Mouse (Mus musculus) erythroblast, adult 5-6 weeks (primary cell): ENCODE measurements around the gene Cstad. TPM values are rescaled to one million over a fixed set of nuclear protein-coding genes. Genes with fewer than 3 reads are reported as not detected.

ENCODE experiments used
- ATAC-seq: replicated peaks from 2 replicates; pipeline ENCODE4 v1.8.0; 2016; ENCODE audit warnings: moderate number of reproducible peaks, mild to moderate bottlenecking, moderate TSS enrichment, inconsistent platforms; ENCODE audit not compliant: poor library complexity, low FRiP score, severe bottlenecking
- total RNA-seq, 2 experiments: library from RNA; stranded (forward) in 1 of 2; stranded (reverse) in 1 of 2; fragments of 150-400 nt in 1 of 2; fragments of 200-764, 138-1000 nt in 1 of 2; gene quantifications; 2 replicates each; pipeline versions ENCODE4 v1.2.3 to v1.2.4; 2015 to 2017; ENCODE audit warnings: low replicate concordance in 2 of 2

The Cstad gene
- total RNA-seq, 2 experiments from 2014 or later: not detected

DNA sequence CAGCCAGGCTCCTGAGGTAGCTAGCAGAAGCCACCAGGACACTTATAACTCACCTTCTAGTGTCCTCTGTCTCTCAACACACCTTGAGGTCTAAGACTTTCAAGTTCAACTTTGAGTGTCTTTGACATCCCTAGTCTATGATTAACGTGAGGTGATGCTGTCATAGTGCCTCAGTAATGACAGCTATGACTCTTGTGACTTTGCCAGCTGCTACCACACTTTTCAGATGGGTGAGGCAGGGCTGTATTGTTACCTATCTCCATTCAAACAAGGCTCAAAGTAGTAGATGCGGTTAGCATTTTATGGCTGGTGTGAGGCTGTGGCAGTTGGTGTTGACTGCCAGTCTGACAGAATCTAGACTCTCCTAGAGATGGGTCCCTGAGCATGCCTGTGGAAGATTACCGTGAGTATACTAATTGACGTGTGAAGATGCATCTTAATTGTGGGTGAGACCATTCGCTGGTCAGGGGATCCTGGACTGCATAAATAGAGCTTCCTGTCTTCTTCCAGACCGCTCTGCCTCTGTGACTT is 30.5 kb downstream of the Cstad start:
- ATAC-seq: no peak

DNA sequence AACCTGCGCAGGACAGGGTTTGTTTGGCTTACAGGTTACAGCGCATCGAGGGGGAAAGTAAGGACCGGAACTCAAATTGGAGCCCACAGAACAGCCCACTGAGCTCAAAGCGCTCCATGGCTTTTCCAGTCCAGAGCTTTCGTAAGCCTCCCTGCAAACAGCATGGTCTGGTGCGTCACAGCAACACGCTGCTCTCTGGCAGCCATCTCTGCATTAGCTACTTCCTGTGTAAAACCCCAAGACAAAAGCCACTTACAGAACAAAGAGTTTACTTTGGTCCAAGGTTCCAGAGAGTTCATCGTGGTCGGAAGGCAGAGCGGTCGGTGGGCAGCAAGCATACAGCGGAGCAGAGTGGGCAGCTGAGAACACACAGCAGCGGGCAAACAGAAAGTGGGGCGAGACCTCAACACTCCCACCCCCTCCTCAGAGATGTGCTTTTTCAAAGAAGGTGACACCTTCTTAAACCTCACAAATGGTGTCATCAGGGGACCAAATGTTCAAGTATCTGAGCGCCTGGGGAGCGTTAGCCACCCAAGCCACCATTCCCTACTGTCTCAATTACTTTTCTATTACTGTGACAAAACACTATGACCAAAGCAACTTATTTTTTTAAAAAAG is 31.3 kb downstream of the Cstad start:
- no peak for ATAC-seq

DNA sequence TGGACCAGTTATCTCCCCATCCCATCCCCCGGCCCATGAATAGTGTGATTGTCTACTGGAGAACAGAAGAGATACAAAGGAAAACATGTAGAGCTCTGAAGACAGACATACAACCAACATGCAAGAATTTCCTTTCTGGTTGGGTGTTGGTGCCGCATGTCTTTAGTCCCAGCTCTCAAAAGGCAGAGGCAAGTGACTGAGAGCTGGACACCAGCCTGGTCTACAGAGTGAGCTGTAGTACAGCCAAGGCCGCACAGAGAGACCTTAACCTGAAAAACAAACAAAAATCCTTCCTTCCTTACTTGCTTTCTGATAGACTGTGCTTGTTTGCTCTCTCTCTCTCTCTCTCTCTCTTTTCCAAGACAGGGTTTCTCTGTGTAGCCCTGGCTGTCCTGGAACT is 32.5 kb downstream of the Cstad start:
- ATAC-seq: no peak

DNA sequence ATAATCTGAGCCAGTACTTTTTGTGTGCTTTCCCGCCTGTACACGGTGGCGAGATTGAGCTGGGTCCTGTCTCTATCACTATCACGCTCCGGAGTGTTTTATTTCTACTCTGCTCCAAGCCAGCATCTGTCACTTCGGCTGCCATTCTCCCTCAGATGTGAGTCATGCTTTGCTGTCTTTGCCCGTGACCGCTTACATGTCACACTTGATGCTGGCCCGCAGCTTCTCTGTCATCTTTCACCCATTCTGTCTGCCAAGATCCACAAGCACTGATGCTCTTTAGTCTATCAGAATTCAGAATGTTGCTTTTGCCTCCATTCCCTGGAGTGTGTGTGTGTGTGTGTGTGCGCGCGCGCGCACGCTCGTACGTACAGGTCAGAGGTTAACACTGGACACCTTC is 33.5 kb downstream of the Cstad start:
- ATAC-seq: no peak

DNA sequence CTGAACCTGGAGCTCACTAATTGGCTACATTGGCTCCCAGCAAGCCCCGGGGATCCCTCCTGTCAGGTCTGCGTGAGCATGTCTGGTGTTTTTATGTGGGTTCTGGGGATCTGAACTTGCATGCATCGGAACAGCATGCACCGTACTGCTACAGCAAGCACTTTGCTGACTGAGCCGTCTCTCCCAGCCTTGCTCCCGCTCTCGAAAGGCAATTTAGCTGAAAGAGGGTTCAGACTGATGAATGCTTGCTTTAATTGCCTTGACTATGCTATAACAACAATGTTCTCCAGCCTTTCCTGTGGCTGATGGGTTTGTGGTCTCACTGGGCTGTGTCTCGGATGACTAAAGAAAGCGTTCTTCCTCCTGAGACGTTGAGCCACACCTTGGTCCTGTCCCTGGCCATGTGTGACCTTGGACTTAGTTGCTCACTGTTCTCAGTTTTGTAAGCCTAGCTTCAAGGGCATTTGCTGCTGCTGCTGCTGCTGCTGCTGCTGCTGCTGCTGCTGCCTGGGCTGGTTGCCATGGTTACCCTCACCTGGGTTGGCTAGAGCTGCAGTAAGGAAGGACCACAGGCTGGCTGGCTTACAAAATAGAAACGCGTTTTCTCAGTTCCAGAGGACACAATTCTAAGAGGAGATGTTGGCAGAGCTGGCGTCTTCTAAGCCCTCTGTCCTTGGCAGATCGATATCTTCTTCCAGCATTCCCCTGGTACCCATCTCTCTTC is 34.4 kb downstream of the Cstad start:
- ATAC-seq: no peak

DNA sequence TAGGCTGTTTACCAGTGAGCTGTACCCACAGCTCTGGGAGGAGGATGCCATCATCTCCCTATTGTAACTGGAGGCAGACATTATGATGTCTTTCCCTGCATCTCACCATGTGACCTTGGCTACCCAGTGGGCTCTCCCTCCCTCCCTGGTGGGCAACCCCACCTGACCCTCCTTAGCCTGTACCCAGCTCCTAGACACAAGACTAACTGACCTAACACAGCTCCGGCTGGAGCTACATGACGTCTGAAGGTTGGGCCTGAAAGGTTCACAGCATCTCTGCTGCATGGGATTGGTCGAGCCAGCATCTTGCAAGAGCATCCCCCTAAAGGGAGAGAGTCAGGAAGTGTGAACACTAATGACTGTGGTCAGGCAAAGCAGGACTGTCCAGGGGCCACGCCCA is 35.0 kb downstream of the Cstad start:
- no peak for ATAC-seq

DNA sequence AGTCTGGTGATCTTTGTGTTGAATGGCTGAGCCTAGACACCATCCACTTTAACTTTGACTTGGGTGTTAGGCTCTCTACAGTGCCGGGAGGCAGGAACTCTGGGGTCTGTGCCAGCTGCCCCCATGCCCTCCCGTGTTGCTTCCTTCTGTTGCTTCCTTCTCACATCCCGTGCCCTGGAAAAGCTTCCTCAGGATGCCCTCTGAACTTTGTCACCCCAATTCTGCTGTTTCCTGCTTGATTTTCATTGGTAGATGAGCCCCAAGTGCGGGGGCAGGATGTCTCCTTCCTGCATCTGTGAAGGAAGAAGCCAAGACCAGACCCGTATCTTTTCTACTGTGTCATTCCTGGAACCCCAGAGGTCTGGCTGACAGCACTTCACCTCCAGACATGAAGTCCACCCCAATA is 41.4 kb downstream of the Cstad start:
- ATAC-seq: no peak

DNA sequence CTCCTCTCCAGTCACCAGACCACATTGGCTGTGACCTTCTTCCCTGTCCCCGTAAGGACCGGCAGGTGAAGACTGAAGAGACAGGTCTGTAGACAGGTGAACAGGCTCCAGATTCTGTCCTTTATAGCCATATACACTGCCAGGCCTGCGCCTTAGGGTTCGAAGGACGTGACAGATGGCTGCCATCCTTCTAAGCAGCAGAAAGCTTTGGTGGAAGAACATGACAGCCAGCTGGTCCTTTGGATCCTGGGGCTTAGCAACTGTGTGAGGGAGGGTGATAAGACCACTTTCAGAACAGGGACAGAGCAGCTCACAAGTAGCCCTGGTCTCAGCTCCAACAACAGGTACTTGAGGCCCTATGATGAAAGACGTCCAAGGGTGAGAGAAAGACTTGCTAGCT is 43.2 kb downstream of the Cstad start:
- ATAC-seq: no peak

DNA sequence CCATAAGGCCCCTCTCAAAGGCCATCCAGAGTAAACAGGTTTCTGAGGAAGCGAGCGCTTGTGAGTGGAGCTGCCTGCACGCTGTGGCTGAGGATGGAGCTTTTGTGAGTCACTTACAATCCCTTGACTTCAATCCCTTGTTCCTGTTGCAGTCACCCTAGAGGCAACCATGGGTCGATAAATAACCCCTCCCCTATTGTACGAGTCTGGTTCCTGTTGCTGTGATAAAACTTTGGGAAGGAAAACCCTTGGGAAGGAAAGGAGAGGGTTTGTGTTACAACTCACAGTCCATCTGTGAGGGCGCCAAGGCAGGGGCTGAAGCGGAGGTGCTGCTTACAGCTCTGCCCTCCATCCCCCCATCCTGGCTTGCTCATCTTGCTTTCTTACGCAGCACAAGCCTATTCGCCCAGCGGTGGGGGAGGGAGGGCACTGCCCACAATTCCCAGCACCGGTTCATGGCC is 45.2 kb downstream of the Cstad start:
- ATAC-seq: no peak

DNA sequence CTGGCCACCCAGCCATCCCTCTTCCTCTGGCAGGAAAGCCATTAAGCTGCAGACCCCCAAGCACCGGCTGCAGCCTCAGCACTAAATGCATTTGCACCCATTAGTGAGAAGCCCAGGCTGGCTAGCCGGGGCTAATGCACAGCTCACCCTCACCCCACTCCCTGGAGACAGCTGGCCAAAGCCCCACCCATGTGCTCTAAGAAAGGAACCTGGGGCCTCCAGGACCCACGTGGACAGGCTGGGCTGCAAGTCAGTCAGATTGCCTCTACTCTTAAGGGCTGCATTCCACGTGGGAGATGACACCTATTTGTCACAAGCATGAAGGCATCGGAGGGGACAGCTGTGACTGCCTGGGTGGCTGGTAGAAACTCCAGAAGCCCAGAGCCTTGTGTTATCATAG is 48.0 kb downstream of the Cstad start:
- no peak for ATAC-seq

DNA sequence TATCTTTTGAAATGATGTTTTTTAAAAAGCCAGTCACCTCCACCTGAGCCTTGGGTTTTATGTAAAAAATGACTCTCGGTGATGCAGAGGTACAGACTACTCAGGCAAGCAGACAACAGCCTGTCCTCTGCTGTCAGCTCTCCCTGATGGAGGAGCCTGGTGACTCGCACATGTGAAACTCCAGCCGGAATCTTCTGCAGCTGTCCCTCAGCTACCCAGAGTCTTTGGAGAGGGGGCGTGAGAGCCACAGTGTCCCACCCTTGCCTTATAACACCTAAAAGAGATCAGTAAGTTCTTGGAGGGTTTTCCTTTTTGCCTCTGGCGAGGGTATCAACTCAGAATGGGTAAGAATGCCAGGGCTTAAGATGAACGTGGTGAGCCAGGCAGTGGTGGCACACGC is 48.6 kb downstream of the Cstad start:
- ATAC-seq: no peak

DNA sequence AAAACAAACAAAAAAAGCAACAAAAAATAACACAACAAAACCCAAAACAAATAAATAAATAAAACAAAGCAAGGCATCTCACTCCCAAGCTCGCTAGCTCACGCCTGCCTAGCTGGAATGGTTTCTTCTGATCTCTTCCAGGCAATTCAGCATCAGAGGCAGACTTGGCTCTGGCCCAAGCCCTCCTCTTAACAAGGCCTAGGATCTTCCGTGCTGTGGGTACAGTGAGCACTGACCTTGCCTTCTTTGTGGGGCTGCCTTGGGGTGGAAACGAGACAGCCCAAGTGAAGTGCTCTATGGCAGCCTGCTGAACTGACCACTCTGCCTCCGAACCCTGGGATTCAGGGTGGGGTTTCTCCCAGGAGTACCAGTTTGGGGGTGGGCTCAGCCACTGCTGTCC is 52.0 kb downstream of the Cstad start:
- no peak for ATAC-seq

DNA sequence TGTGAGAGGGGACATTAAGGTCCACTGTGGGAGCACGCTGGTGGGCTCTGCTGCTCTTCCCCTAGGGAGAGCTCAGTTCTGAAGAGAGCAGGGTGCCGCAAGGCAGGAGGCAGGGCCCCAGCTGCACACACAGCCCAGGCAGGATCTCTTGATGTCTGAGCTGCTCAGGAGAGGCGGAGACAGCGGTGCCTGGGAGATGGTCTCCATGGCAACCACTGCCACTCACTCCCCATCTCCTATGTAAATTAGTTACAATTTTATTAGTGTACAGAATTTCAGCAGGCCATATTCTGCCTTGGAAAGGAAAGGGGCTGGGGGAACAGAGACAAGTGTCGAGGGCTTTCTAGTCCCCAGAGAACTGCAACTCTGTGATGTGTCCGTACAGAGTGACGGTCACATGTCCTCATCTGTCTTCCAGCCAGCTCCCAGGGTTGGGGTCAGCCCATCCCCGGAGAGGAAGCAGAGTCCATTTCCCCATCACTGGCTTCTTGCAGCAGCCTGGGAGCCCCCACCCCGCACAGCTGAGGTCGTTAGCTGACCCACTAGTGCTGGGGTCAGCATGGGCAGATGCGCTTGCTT is 52.6 kb downstream of the Cstad start:
- ATAC-seq: no peak

DNA sequence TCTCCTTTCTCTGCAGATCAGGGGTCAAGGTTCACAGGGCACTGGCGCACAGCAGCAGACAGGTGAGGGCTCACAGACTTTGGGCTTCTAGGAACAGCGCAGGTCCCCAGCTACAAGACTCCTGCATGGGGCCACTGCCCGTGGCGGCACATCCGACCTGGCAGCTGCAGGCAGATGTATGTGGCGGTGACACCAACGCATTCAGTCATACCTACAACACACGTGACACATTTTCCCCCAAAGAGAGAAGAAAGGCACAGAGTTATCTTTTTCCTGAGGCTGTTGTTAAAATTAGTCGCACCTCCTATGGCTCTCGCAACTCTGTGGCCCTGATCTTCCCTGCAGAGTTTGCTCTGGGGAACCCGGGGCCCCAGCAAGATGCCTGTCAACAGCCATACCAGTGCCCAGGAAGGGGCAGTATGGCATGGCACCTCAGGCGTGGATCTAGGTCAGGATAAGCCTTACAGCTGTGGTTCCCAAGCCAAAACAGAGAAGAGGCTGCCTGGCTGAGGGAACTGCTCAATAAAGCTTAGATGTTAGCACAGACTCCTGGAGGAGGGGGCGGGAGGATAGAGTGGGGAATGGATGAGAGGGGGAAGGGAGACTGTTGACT is 53.1 kb downstream of the Cstad start:
- no peak for ATAC-seq

DNA sequence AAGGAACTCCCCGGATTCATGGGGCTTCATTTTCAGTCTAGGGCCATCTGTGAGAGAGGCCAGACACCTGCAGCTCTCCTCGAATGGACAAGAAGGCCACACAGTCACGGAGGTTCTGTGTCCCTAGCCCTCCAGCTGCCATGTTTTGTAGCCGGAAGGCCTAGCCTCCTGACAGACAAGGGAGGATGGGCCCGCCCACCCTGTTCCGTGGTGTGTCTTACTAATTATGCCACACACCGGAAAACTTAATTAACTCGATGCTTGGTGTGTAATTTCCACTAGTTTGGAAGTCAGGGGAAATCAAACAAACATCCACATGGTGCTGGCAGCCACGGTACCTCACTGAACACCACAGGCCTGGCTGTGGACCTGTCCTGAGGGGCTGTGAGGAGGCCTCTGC is 55.4 kb downstream of the Cstad start:
- ATAC-seq: no peak

DNA sequence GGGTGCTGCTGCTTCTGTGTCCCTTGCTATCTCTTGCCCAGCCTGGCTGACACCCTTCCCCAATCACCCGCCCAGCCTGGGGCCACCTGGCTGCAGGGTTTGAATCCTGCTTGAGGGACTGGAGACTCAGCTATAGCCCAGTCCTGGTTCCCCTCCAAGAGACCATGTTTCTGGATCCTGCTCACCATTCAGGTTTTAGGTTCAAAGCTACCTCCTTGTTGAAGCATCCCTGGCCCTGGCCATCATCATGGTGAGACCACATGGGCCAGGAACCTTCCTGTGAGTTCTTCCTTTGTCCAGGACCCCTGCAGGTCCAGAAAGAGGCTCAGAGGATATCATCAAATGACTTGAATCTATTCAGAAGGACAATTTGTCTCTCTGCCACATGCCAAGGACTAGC is 57.0 kb downstream of the Cstad start:
- no peak for ATAC-seq

DNA sequence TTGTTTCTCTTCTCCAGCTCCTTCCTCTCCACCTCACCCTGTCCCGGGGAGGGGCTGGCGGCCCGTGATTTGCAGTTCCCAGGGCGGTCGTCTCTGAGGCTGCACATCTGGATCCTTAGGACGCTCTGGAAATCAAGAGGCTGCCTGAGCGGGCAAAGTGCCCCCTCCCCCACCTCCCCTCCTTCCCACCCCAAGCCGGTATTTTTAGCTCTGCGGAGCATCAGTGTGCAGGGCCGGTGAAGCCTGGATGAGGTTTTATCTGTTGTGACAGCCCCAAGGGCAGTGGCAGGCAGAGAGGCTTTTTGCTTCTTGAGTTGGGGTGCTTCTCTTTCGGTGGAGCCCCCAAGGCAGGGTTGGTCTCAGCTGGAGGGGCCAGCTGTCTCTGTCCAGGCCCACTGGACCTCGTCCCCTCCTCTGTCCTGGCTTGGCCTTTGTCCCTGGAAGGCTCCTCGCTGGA is 57.8 kb downstream of the Cstad start:
- ATAC-seq: no peak

DNA sequence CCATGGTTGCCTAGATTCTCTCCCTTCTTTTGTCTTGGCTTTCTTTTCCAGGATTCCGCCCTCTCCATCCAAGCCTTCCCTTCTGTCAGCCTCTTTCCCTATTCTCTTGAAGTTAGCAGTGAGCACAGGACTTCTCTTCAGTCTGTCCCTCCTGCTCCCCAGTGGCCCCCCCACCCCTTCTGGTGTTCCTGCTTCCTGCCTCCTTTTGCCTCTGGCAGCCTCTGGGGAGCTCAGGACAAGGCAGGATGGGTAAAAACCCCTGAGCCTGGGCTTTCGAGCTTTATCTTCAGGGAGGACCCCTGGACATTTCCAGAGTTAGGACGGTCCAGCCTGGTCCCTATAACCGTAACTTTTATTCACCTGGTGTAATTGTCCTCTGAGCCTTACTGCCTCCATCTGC is 58.2 kb downstream of the Cstad start:
- ATAC-seq: no peak

DNA sequence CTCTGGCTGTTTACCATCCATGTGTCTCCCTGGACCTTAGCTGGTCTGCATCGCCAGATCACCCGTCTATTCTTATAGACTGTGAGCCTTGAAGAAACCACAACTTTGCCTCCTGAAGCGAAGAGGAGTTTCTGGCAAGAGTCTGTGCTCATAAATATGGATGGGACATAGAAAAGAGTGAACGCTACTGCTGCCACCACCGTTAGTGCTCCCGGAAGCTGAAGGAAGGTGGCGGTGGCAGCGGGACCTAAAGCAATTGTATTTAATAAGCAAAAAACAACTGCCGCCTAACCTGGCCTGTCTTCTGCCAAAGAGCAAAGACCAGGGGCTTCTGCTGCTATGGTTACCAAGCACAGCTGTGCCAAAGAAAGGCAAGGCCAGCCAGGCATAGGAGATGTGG is 59.3 kb downstream of the Cstad start:
- no peak for ATAC-seq

DNA sequence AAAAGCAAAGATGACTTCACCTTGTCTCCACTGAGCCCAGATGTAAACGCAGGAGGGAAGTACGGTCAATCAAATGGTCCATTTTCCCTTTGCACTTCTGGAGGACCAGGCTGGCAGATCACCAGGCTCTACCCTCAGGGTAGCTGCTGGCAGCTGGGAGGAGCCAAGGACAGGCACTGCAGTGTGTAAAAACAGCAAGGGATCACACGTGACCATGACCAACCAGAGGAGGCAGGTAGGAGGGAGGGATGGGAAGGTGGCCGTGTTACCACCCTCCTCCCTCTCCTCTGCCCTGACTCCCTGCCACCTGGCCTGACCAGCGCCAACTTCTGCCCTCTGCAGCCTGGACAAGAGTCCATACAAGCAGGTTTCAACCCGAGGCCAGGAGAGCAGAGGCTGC is 59.7 kb downstream of the Cstad start:
- ATAC-seq: no peak

DNA sequence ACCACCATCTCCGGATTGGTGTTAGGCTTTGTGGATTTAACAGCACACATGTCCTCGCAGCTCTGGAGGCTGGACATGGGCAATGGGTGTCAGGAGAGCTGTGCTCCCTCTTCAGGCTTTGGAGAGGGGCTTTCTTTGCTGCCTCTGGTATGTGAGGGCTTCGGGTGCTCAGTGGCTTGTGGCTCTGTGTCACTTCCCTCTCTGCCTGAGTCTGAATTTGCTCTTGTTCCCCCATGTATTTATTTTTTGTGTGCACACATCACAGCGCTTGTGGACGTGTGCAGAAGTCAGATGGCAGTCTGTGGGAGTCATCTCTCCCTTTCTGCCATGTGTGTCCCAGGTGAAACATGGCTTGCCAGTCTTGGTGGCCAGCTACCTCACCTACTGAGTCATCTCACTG is 60.9 kb downstream of the Cstad start:
- ATAC-seq: no peak
